Mouse (Mus musculus) small intestine, adult 2 months (tissue): ENCODE measurements around the gene Olfm1. TPM values are rescaled to one million over a fixed set of nuclear protein-coding genes. Genes with fewer than 3 reads are reported as not detected.

Experiments
- H3K27ac ChIP-seq: fragments of 200-500 bp; 2 replicates; pipeline ENCODE4 v1.5.1; 2012; ENCODE audit warnings: low read depth, low read length, control low read depth, inconsistent platforms; ENCODE audit not compliant: insufficient read depth
- H3K27me3 ChIP-seq: fragments of 200-500 bp; 2 replicates; pipeline ENCODE4 v1.6.1; 2012; ENCODE audit warnings: mild to moderate bottlenecking, moderate library complexity, low read length, inconsistent platforms; ENCODE audit not compliant: control insufficient read depth, insufficient read depth
- H3K36me3 ChIP-seq: fragments of 200-500 bp; 2 replicates; pipeline ENCODE4 v1.6.1; 2012; ENCODE audit warnings: mild to moderate bottlenecking, low read length, control low read depth, inconsistent platforms; ENCODE audit not compliant: control insufficient read depth, insufficient read depth
- H3K4me1 ChIP-seq: fragments of 200-500 bp; 2 replicates; pipeline ENCODE4 v1.6.1; 2012; ENCODE audit warnings: low read length, inconsistent platforms, mixed read lengths; ENCODE audit not compliant: control insufficient read depth, insufficient read depth, insufficient read length
- H3K4me3 ChIP-seq: fragments of 200-500 bp; 2 replicates; pipeline ENCODE4 v1.5.1; 2012; ENCODE audit warnings: low read depth, mild to moderate bottlenecking, control low read depth, inconsistent platforms, low read length, moderate library complexity
- CTCF ChIP-seq: fragments of 200-500 bp; IDR thresholded peaks from 2 replicates; pipeline ENCODE4 v1.5.1; 2012; ENCODE audit warnings: low read depth, mild to moderate bottlenecking, control low read depth, inconsistent platforms, low read length, moderate library complexity, mixed read lengths; ENCODE audit not compliant: insufficient replicate concordance, insufficient read length; ENCODE audit errors: extremely low read depth
- POLR2A ChIP-seq: fragments of 200-500 bp; IDR thresholded peaks from 2 replicates; pipeline ENCODE4 v1.6.1; 2012; ENCODE audit warnings: low read depth, mild to moderate bottlenecking, control low read depth, inconsistent platforms, low read length, moderate library complexity
- WGBS: fragments of 180-500 bp; shearing (Covaris S2); methylation state at CpG from one replicate; pipeline ENCODE4 v1.1.7; 2018; 5-methylcytosine and 5-hydroxymethylcytosine counted together
- polyA plus RNA-seq: library from polyadenylated mRNA; depleted of rRNA; stranded (reverse); fragments of >200 nt; gene quantifications from 2 replicates; pipeline ENCODE4 v1.2.3, GENCODE M21; 2012

Gene Olfm1
- polyA plus RNA-seq, 1 experiment = 8.9 TPM

GRCm38 (mm10) chr2:28209211-28209610, 16.4 kb downstream of the Olfm1 start:
- Histone ChIP-seq H3K36me3 (no peaks in the 10 kb centered on the region), H3K4me3 (no peak overlapping the region), H3K27me3 (peaks cover 21% of the 10 kb centered on the region), H3K4me1 (peaks cover 5% of the 10 kb centered on the region; the same call in 1 of the 2 replicates), H3K27ac (no peak overlapping the region)
- TF ChIP-seq POLR2A (no peak), CTCF (no peak)
- WGBS = 79% methylated on average over 5 of the region's 5 CpGs

GRCm38 (mm10) chr2:28209653-28210052, 16.9 kb downstream of the Olfm1 start:
- peaks cover 17% of the 10 kb centered on the region for H3K27me3 ChIP-seq
- H3K4me3 ChIP-seq = no peak overlapping the region
- no peak overlapping the region for H3K27ac ChIP-seq
- WGBS = 55% methylated on average over 12 of the region's 12 CpGs
- H3K36me3 ChIP-seq = no peaks in the 10 kb centered on the region
- TF ChIP-seq POLR2A = no peak
- no peak for TF ChIP-seq CTCF
- H3K4me1 ChIP-seq = peaks cover 5% of the 10 kb centered on the region; the same call in 1 of the 2 replicates

GRCm38 (mm10) chr2:28210273-28210672, 17.5 kb downstream of the Olfm1 start:
- Histone ChIP-seq H3K27me3 (peaks cover 14% of the 10 kb centered on the region), H3K4me1 (peaks cover 3% of the 10 kb centered on the region; the same call in 1 of the 2 replicates), H3K4me3 (no peak overlapping the region), H3K27ac (no peak overlapping the region), H3K36me3 (no peaks in the 10 kb centered on the region)
- WGBS = 22% methylated on average over 4 of the region's 4 CpGs
- no peak for TF ChIP-seq CTCF
- TF ChIP-seq POLR2A = no peak

- Histone ChIP-seq H3K4me1 (no peaks in the 10 kb centered on the region; the same call in 1 of the 2 replicates), H3K4me3 (no peak overlapping the region), H3K27ac (no peak overlapping the region), H3K36me3 (no peaks in the 10 kb centered on the region), H3K27me3 (peaks cover under 1% of the 10 kb centered on the region; the same call in 1 of the 2 replicates)
- 60% methylated on average over 22 of the region's 22 CpGs for WGBS
- TF ChIP-seq CTCF (no peak), POLR2A (no peak)
Measured at GRCm38 (mm10) chr2:28211531-28212281, 18.9 kb downstream of the Olfm1 start.

- WGBS = 83% methylated on average over 5 of the region's 5 CpGs
- no peak overlapping the region for H3K4me3 ChIP-seq
- TF ChIP-seq POLR2A = no peak
- no peak for TF ChIP-seq CTCF
- no peak overlapping the region for H3K27ac ChIP-seq
- no peaks in the 10 kb centered on the region for H3K36me3 ChIP-seq
- H3K4me1 ChIP-seq = no peaks in the 10 kb centered on the region; the same call in 1 of the 2 replicates
- H3K27me3 ChIP-seq = no peaks in the 10 kb centered on the region
Measured at GRCm38 (mm10) chr2:28212911-28213310, 20.1 kb downstream of the Olfm1 start.

GRCm38 (mm10) chr2:28216211-28216775, 23.5 kb downstream of the Olfm1 start:
- 78% methylated on average over 5 of the region's 5 CpGs for WGBS
- no peaks in the 10 kb centered on the region for H3K4me1 ChIP-seq
- TF ChIP-seq CTCF (no peak), POLR2A (no peak)
- no peaks in the 10 kb centered on the region for H3K27me3 ChIP-seq
- H3K27ac ChIP-seq = no peak overlapping the region
- H3K4me3 ChIP-seq = no peak overlapping the region
- no peaks in the 10 kb centered on the region for H3K36me3 ChIP-seq

- Histone ChIP-seq H3K36me3 (no peaks in the 10 kb centered on the region), H3K27me3 (no peaks in the 10 kb centered on the region), H3K4me1 (no peaks in the 10 kb centered on the region), H3K4me3 (no peak overlapping the region), H3K27ac (no peak overlapping the region)
- TF ChIP-seq POLR2A (no peak), CTCF (no peak)
- 83% methylated on average over 1 of the region's 1 CpGs for WGBS
Measured at GRCm38 (mm10) chr2:28217783-28218182, 25.0 kb downstream of the Olfm1 start.
